8 mouse cellular contexts compared by ENCODE assay signal in genomic region chr2:25460135-25460534, GRCm38 (mm10). TPM values are rescaled to one million over a fixed set of nuclear protein-coding genes. Genes with fewer than 3 reads are reported as not detected.
DNase-seq lines count a peak whose midpoint lies in the region; ATAC-seq and TF ChIP-seq lines count a peak whose summit lies in the region.

No protein-coding gene starts in this region.

- ATAC-seq in forebrain, embryonic 11.5 days (replicated peaks; ENCODE audit: low FRiP score) = peak; percentile 19; the same call in 1 of the 2 replicates
- no peak; the same call in 1 of the 2 replicates for ATAC-seq in kidney, embryonic 15.5 days (replicated peaks; ENCODE audit: low FRiP score)
- peak; percentile 27 for ATAC-seq in midbrain, embryonic 16.5 days

- no peaks in the 10 kb centered on the region; the same call in 1 of the 2 replicates for H3K36me3 ChIP-seq in forebrain, embryonic 11.5 days (ENCODE audit: control insufficient read depth, insufficient read depth, low read length)
- peaks cover 8% of the 10 kb centered on the region; the same call in 1 of the 2 replicates for H3K36me3 ChIP-seq in kidney, embryonic 15.5 days
- H3K36me3 ChIP-seq in midbrain, embryonic 16.5 days (ENCODE audit: control insufficient read depth, insufficient read depth, low read length) = peaks cover 18% of the 10 kb centered on the region

- peak overlapping the region; percentile 93 for H3K4me3 ChIP-seq in left cerebral cortex, adult 2 months
- peak overlapping the region; percentile 72 for H3K4me3 ChIP-seq in forebrain, embryonic 11.5 days (ENCODE audit: low read depth, low read length)
- H3K4me3 ChIP-seq in kidney, embryonic 15.5 days (replicated peaks) = peak overlapping the region; percentile 67
- H3K4me3 ChIP-seq in midbrain, embryonic 16.5 days (ENCODE audit: low read depth, low read length) = peak overlapping the region; percentile 59

- H3K27me3 ChIP-seq in forebrain, embryonic 11.5 days (ENCODE audit: control insufficient read depth, insufficient read depth, low read length) = no peaks in the 10 kb centered on the region
- no peaks in the 10 kb centered on the region for H3K27me3 ChIP-seq in kidney, embryonic 15.5 days
- H3K27me3 ChIP-seq in midbrain, embryonic 16.5 days (ENCODE audit: control insufficient read depth, insufficient read depth, low read depth, low read length) = no peaks in the 10 kb centered on the region

- no peaks in the 10 kb centered on the region for H3K9me3 ChIP-seq in forebrain, embryonic 11.5 days (ENCODE audit: control insufficient read depth, low read length)
- H3K9me3 ChIP-seq in kidney, embryonic 15.5 days (replicated peaks) = no peaks in the 10 kb centered on the region
- H3K9me3 ChIP-seq in midbrain, embryonic 16.5 days (replicated peaks; ENCODE audit: control insufficient read depth, low read length, poor library complexity, severe bottlenecking) = no peaks in the 10 kb centered on the region

- peak in 1 of 2 experiments; percentile 26 for DNase-seq in left cerebral cortex, adult 2 months (ENCODE audit: extremely low spot score in 1 of 2, low spot score in 2 of 2)
- no peak for DNase-seq in left cerebral cortex, adult 11 months (ENCODE audit: low spot score)
- peak; percentile 39 for DNase-seq in MN1 (ENCODE audit: low spot score)
- DNase-seq in forebrain, embryonic 11.5 days (ENCODE audit: low spot score) = no peak
- no peak for DNase-seq in layer of hippocampus, adult 9-10 months (ENCODE audit: low spot score)
- DNase-seq in layer of hippocampus, postnatal 36 days = no peak

- peak overlapping the region; percentile 89 for H3K4me2 ChIP-seq in forebrain, embryonic 11.5 days (ENCODE audit: low read depth, low read length, severe bottlenecking)
- peak overlapping the region; percentile 88 for H3K4me2 ChIP-seq in kidney, embryonic 15.5 days
- H3K4me2 ChIP-seq in midbrain, embryonic 16.5 days (ENCODE audit: low read length) = peak overlapping the region; percentile 98

- WGBS in forebrain, embryonic 11.5 days = 44% methylated on average over 5 of the region's 5 CpGs
- 24% methylated on average over 5 of the region's 5 CpGs for WGBS in kidney, embryonic 15.5 days
- WGBS in midbrain, embryonic 16.5 days = 31% methylated on average over 5 of the region's 5 CpGs

- TF ChIP-seq CTCF in left cerebral cortex, adult 2 months (IDR thresholded peaks at IDR 0.05) = no peak

- intact Hi-C loops in left cerebral cortex, adult 2 months (cut with DNase I) = loop anchor here (2.0 kb wide), 2 partner anchors 31 to 41 kb away; partner anchors contain the start of genes Abca2, C8g and Fbxw5

- peaks cover 6% of the 10 kb centered on the region; the same call in 1 of the 2 replicates for H3K4me1 ChIP-seq in forebrain, embryonic 11.5 days (replicated peaks; ENCODE audit: control insufficient read depth, insufficient read depth, low read length)
- peaks cover 28% of the 10 kb centered on the region for H3K4me1 ChIP-seq in kidney, embryonic 15.5 days
- H3K4me1 ChIP-seq in midbrain, embryonic 16.5 days (ENCODE audit: control insufficient read depth, insufficient read depth, low read length) = peaks cover 22% of the 10 kb centered on the region

- H3K27ac ChIP-seq in left cerebral cortex, adult 2 months = peak overlapping the region; percentile 98
- peak overlapping the region; percentile 78 for H3K27ac ChIP-seq in forebrain, embryonic 11.5 days (ENCODE audit: low read depth, low read length)
- peak overlapping the region; percentile 92 for H3K27ac ChIP-seq in kidney, embryonic 15.5 days
- H3K27ac ChIP-seq in midbrain, embryonic 16.5 days (ENCODE audit: low read length) = peak overlapping the region; percentile 91

- peak overlapping the region; percentile 77 for H3K9ac ChIP-seq in forebrain, embryonic 11.5 days (ENCODE audit: low read length)
- peak overlapping the region; percentile 61 for H3K9ac ChIP-seq in kidney, embryonic 15.5 days
- H3K9ac ChIP-seq in midbrain, embryonic 16.5 days (ENCODE audit: low read depth, low read length) = peak overlapping the region; percentile 85

RNA-seq across cellular contexts. Expression of gene Paxx, which starts 0.8 kb away (rescaled TPM):
- 10 to 100 TPM; 65.9 to 75.3 TPM for total RNA-seq in left cerebral cortex, adult 2 months (2021)
- polyA plus RNA-seq in forebrain, embryonic 11.5 days (2014; fragmentation: Nextera tagmentation; extraction: Ambion mirVana) = 22.9 and 24.2 TPM in 2 replicates
- polyA plus RNA-seq in kidney, embryonic 15.5 days (2015; fragmentation: Nextera tagmentation; extraction: Ambion mirVana) = 30.4 and 31.8 TPM in 2 replicates
- polyA plus RNA-seq in midbrain, embryonic 16.5 days (2015; fragmentation: Nextera tagmentation; extraction: Ambion mirVana) = 121 and 130 TPM in 2 replicates
- 10 to 100 TPM; 46.2 to 62.8 TPM for total RNA-seq in layer of hippocampus, postnatal 36 days (2021)

RNA-seq across cellular contexts. Expression of gene Clic3, which starts 3.5 kb away (rescaled TPM):
- total RNA-seq in left cerebral cortex, adult 2 months (2021) = not detected
- polyA plus RNA-seq in forebrain, embryonic 11.5 days (2014; fragmentation: Nextera tagmentation; extraction: Ambion mirVana) = 0.61 and 0.77 TPM in 2 replicates
- polyA plus RNA-seq in kidney, embryonic 15.5 days (2015; fragmentation: Nextera tagmentation; extraction: Ambion mirVana) = 3.6 and 3.9 TPM in 2 replicates
- polyA plus RNA-seq in midbrain, embryonic 16.5 days (2015; fragmentation: Nextera tagmentation; extraction: Ambion mirVana) = 2.8 and 3.4 TPM in 2 replicates
- under 1 TPM in 1 of 2 experiments, not detected in 1; 0.66 TPM for total RNA-seq in layer of hippocampus, postnatal 36 days (2021)

RNA-seq across cellular contexts. Expression of gene Ptgds, which starts 9.7 kb away (rescaled TPM):
- total RNA-seq in left cerebral cortex, adult 2 months (2021) = 1,000 to 10,000 TPM; 1,632 to 2,529 TPM
- polyA plus RNA-seq in forebrain, embryonic 11.5 days (2014; fragmentation: Nextera tagmentation; extraction: Ambion mirVana) = 0.69 and 0.73 TPM in 2 replicates
- 1.6 and 2.2 TPM in 2 replicates for polyA plus RNA-seq in kidney, embryonic 15.5 days (2015; fragmentation: Nextera tagmentation; extraction: Ambion mirVana)
- polyA plus RNA-seq in midbrain, embryonic 16.5 days (2015; fragmentation: Nextera tagmentation; extraction: Ambion mirVana) = 465 and 593 TPM in 2 replicates
- total RNA-seq in layer of hippocampus, postnatal 36 days (2021) = 100 to 1,000 TPM; 435 to 800 TPM

RNA-seq across cellular contexts. Expression of gene Abca2, which starts 31.6 kb away (rescaled TPM):
- 100 to 1,000 TPM; 160 to 168 TPM for total RNA-seq in left cerebral cortex, adult 2 months (2021)
- polyA plus RNA-seq in forebrain, embryonic 11.5 days (2014; fragmentation: Nextera tagmentation; extraction: Ambion mirVana) = 9.9 and 10.2 TPM in 2 replicates
- polyA plus RNA-seq in kidney, embryonic 15.5 days (2015; fragmentation: Nextera tagmentation; extraction: Ambion mirVana) = 11.0 and 11.1 TPM in 2 replicates
- polyA plus RNA-seq in midbrain, embryonic 16.5 days (2015; fragmentation: Nextera tagmentation; extraction: Ambion mirVana) = 17.3 and 18.3 TPM in 2 replicates
- total RNA-seq in layer of hippocampus, postnatal 36 days (2021) = 100 to 1,000 TPM; 147 to 167 TPM

RNA-seq across cellular contexts. Expression of gene Lcn12, which starts 33.6 kb away (rescaled TPM):
- not detected for total RNA-seq in left cerebral cortex, adult 2 months (2021)
- polyA plus RNA-seq in forebrain, embryonic 11.5 days (2014; fragmentation: Nextera tagmentation; extraction: Ambion mirVana) = not detected in 2 replicates
- polyA plus RNA-seq in kidney, embryonic 15.5 days (2015; fragmentation: Nextera tagmentation; extraction: Ambion mirVana) = not detected in 2 replicates
- polyA plus RNA-seq in midbrain, embryonic 16.5 days (2015; fragmentation: Nextera tagmentation; extraction: Ambion mirVana) = not detected in 2 replicates
- not detected for total RNA-seq in layer of hippocampus, postnatal 36 days (2021)

Comparison
In these comparisons a context has a peak if more than half of its experiments do, and no peak if none do; other contexts are left out.
1. RNA of gene Ptgds, which starts 9.7 kb away (polyA plus RNA-seq): 465 to 593 TPM in midbrain, embryonic 16.5 days; 1.6 to 2.2 TPM in kidney, embryonic 15.5 days and 0.69 to 0.73 TPM in forebrain, embryonic 11.5 days; every median in the first group is over 100 times any median in the second.
2. Peak in every context shown above with its lines, with median percentiles within 50 percentile points of each other: H3K27ac ChIP-seq, H3K4me3 ChIP-seq, H3K4me2 ChIP-seq and H3K9ac ChIP-seq.